Mouse (Mus musculus): ENCODE results near the gene Slc22a17. TPM values are rescaled to one million over a fixed set of nuclear protein-coding genes. Genes with fewer than 3 reads are reported as not detected.

The Slc22a17 gene
- polyA plus RNA-seq, 1 experiment = 27.8 TPM

DNA sequence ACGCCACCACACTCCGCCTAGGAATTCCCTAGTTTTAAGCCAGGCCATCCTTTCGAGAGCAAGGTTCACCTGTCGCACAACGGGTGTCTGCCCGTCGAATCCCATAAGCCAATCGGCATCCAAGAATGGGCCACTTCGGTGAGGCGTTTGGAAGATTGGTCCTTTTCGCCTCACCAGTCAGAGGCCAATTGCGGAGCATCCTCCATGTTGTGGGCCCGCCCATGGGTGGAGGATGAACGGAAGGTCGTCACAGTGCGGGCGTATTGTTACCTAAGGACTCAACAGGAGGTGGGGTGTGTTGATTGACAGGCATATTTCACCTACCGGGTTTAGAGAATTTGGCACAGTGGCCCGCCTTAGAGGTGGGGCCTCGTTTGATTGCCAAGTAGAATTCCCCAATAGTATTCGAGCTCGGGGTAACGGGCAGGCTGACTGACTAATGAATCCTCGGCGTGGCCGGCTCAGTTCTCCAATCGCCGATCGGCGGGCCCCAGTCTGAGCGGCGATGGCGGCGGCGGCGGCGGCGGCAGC lies 19.2 kb downstream of the Slc22a17 start:
- Histone ChIP-seq H3K4me3 (ENCODE audit: control insufficient read depth, low read depth, low read length) (peak overlapping the region; percentile 99), H3K4me1 (ENCODE audit: control insufficient read depth, insufficient read depth, low read length) (peaks cover 6% of the 10 kb centered on the region), H3K36me3 (ENCODE audit: control insufficient read depth, insufficient read depth, low read length) (peaks cover 5% of the 10 kb centered on the region)

DNA sequence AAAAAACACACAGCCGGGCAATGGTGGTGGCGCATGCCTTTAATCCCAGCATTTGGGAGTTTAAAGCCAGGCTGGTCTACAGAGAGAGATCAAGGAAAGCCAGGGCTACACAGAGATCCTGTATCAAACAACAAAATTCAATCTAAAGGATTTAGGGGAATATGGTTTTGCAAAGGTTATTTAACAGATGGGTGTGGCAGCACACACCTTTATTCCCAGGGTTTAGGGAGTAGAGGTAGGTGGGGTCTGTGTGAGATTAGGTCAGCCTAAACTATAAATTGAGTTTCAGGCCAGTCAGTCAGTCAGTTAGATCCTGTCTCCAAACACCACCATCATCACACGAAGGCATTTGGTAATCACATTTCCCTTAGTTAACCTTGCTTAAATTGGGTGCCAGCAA lies 20.7 kb downstream of the Slc22a17 start, which contains the start of gene Pabpn1:
Gene Pabpn1 (plus strand): TSS at position 301 of the 400 bp plus-strand sequence.
- peaks cover 3% of the 10 kb centered on the region; the same call in 1 of the 2 replicates for H3K36me3 ChIP-seq (ENCODE audit: control insufficient read depth, insufficient read depth, low read length)
- H3K4me3 ChIP-seq (ENCODE audit: control insufficient read depth, low read depth, low read length) = peak within 1 kb of the TSS; percentile 99
- peaks cover 2% of the 10 kb centered on the region for H3K4me1 ChIP-seq (ENCODE audit: control insufficient read depth, insufficient read depth, low read length)
- TF ChIP-seq CTCF (IDR thresholded peaks at IDR 0.05; ENCODE audit: control insufficient read depth, insufficient read depth, insufficient replicate concordance, low read depth, low read length) (no peak), POLR2A (IDR thresholded peaks at IDR 0.05; ENCODE audit: control insufficient read depth, low read depth, low read length) (no peak)
- H3K27me3 ChIP-seq (ENCODE audit: control insufficient read depth, insufficient read depth, low read length) = no peaks in the 10 kb centered on the region
- peak within 1 kb of the TSS; percentile 99 for H3K27ac ChIP-seq (ENCODE audit: control insufficient read depth, insufficient read depth, low read depth, low read length)

More for the DNA sequence above, 19.2 kb downstream of the Slc22a17 start:
- Histone ChIP-seq H3K27me3 (ENCODE audit: control insufficient read depth, insufficient read depth, low read length) (no peaks in the 10 kb centered on the region), H3K27ac (ENCODE audit: control insufficient read depth, insufficient read depth, low read depth, low read length) (peak overlapping the region; percentile 99)
- TF ChIP-seq CTCF (IDR thresholded peaks at IDR 0.05; ENCODE audit: control insufficient read depth, insufficient read depth, insufficient replicate concordance, low read depth, low read length) = 0 out of 2 replicates have a peak, but pooled peaks have one; percentile 26
- peak; percentile 97 for TF ChIP-seq POLR2A (IDR thresholded peaks at IDR 0.05; ENCODE audit: control insufficient read depth, low read depth, low read length)

DNA sequence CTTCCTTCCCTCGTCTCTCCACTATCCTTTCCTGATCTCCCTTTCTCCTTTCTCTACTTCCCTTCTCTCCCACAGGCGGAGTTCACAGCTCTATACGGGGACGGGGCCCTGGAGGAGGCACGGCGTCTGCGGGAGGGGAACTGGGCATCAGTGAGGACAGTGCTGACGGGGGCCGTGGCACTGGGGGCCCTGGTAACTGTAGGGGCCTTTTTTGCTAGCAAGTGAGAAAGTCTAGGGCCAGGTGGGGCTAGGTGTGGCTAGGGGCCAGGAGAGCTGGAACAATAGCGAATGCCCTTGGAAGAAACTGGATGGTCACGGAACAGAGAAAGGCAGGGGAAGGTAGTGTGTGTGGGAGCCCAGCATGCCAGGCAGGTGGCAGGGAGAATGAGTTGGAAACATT lies 27.6 kb downstream of the Slc22a17 start:
- Histone ChIP-seq H3K27ac (ENCODE audit: control insufficient read depth, insufficient read depth, low read depth, low read length) (peak overlapping the region; percentile 50), H3K36me3 (ENCODE audit: control insufficient read depth, insufficient read depth, low read length) (no peaks in the 10 kb centered on the region), H3K27me3 (ENCODE audit: control insufficient read depth, insufficient read depth, low read length) (no peaks in the 10 kb centered on the region), H3K4me3 (ENCODE audit: control insufficient read depth, low read depth, low read length) (no peak overlapping the region), H3K4me1 (ENCODE audit: control insufficient read depth, insufficient read depth, low read length) (peaks cover 5% of the 10 kb centered on the region)
- TF ChIP-seq CTCF (IDR thresholded peaks at IDR 0.05; ENCODE audit: control insufficient read depth, insufficient read depth, insufficient replicate concordance, low read depth, low read length) (no peak), POLR2A (IDR thresholded peaks at IDR 0.05; ENCODE audit: control insufficient read depth, low read depth, low read length) (0 out of 2 replicates have a peak, but pooled peaks have one; percentile 23)

DNA sequence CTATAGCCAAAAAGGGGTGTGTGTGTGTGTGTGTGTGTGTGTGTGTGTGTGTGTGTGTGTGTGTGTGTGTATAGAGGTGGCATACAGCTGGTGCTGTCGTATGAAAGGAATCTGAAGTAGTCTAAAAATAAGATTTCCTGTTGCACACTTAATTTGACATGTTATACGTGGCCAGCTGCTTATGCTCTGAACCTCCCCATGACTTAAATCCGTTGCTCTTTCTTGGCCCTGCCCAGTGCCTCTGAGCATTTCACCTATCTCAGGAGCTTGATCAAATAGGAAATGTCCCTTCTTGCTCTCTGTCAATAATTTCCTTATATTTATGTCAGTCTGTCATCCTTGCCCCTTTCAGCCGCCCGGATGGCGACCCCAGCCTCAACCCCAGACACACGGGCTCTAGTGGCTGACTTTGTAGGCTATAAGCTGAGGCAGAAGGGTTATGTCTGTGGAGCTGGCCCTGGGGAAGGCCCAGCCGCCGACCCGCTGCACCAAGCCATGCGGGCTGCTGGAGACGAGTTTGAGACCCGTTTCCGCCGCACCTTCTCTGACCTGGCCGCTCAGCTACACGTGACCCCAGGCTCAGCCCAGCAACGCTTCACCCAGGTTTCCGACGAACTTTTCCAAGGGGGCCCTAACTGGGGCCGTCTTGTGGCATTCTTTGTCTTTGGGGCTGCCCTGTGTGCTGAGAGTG lies 28.8 kb downstream of the Slc22a17 start:
- TF ChIP-seq POLR2A (IDR thresholded peaks at IDR 0.05; ENCODE audit: control insufficient read depth, low read depth, low read length) (no peak; the same call in 1 of the 2 replicates), CTCF (IDR thresholded peaks at IDR 0.05; ENCODE audit: control insufficient read depth, insufficient read depth, insufficient replicate concordance, low read depth, low read length) (no peak)
- no peaks in the 10 kb centered on the region for H3K36me3 ChIP-seq (ENCODE audit: control insufficient read depth, insufficient read depth, low read length)
- peak overlapping the region; percentile 87 for H3K27ac ChIP-seq (ENCODE audit: control insufficient read depth, insufficient read depth, low read depth, low read length)
- peak overlapping the region; percentile 82 for H3K4me3 ChIP-seq (ENCODE audit: control insufficient read depth, low read depth, low read length)
- no peaks in the 10 kb centered on the region for H3K27me3 ChIP-seq (ENCODE audit: control insufficient read depth, insufficient read depth, low read length)
- peaks cover 5% of the 10 kb centered on the region for H3K4me1 ChIP-seq (ENCODE audit: control insufficient read depth, insufficient read depth, low read length)

DNA sequence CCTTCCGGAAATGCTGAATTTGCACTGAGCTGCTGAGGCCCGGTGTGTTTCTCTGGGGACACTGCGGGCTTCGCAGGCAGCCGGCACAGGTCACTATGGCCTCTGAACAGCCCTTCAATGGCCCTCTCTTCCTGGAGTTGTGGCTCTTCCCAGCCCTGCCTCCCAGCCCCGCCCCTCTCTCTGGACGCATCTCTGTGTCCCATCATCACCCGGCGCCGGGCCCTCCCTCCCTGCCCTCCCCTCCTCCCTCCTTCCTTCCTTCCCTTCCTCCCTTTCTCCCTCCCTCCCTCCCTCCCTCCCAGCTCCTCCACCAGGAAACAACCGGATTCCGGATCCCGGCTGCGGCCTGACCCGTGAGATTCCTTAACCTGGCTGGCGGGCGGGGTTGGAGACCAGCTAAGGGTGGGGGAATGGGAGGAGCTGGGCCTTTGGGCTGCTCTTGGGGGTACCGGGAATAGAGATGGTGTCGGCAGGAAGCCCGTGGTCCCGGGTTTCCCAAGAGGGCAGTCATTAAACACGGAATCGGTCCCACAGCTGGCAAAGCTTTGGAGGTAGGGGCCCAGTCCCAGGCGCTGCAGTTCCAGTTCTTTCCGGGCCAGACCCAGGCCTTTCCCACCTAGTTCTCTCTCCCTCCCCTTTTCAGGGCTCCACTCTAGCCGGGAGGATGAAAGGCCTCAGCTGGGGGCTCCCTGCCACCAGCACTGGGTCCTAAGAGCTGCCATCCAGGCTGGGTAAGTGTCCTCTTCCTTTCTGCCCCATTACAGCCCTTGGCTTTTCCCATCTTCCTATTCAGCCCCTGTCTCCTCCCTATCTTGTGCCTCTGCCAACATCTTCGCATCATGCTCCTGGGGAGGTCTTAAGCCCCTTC lies 29.5 kb downstream of the Slc22a17 start, which contains the start of the genes Bcl2l2 and Gm20521:
Gene Bcl2l2 (plus strand): TSS at position 224 of the 868 bp plus-strand sequence.
Gene Gm20521 (plus strand): TSS at position 288 of the 868 bp plus-strand sequence.
- Histone ChIP-seq H3K27ac (ENCODE audit: control insufficient read depth, insufficient read depth, low read depth, low read length) (peak within 1 kb of the TSS; percentile 87), H3K36me3 (ENCODE audit: control insufficient read depth, insufficient read depth, low read length) (no peaks in the 10 kb centered on the region), H3K27me3 (ENCODE audit: control insufficient read depth, insufficient read depth, low read length) (no peaks in the 10 kb centered on the region), H3K4me3 (ENCODE audit: control insufficient read depth, low read depth, low read length) (peak within 1 kb of the TSS; percentile 82), H3K4me1 (ENCODE audit: control insufficient read depth, insufficient read depth, low read length) (peaks cover 5% of the 10 kb centered on the region)
- TF ChIP-seq CTCF (IDR thresholded peaks at IDR 0.05; ENCODE audit: control insufficient read depth, insufficient read depth, insufficient replicate concordance, low read depth, low read length) (no peak), POLR2A (IDR thresholded peaks at IDR 0.05; ENCODE audit: control insufficient read depth, low read depth, low read length) (peak; percentile 69)

DNA sequence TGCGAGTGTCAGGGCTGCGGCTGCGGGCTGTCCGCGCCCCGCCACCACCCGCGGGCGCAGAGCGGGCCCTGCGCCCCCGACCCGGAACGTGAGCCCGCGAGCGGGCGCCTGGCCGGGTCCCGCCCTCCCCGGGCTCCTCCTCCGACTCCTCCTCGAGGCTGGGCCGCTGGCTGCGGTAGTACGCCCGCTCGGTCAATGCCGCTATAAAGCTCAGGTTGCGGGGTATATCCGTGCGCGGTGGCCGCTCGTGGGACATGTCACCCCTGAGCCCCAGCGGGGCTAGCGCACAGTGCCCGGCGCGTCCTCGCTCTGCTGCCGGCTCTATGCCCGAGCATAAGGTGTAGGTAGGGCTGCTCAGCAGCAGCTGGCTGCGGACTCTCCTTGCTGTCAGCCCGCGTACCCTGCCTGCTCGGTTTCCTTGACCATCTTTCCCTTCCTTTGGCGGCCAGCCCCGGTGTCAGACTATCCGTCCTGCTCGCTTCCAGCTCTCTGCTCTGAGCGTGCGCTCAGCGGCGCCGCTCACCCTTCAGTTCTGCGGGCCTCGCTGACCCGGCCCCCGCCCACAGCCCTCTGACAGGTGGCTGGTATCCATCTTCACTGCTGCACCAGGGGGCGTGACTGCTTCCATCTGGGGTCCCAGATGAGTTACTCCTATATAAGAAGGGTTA lies 35.8 kb downstream of the Slc22a17 start, which contains the start of gene Ppp1r3e:
Gene Ppp1r3e (minus strand): TSS at position 503 of the 668 bp plus-strand sequence.
- Histone ChIP-seq H3K27me3 (ENCODE audit: control insufficient read depth, insufficient read depth, low read length) (no peaks in the 10 kb centered on the region), H3K4me3 (ENCODE audit: control insufficient read depth, low read depth, low read length) (peak within 1 kb of the TSS; percentile 92), H3K36me3 (ENCODE audit: control insufficient read depth, insufficient read depth, low read length) (no peaks in the 10 kb centered on the region), H3K4me1 (ENCODE audit: control insufficient read depth, insufficient read depth, low read length) (peaks cover 9% of the 10 kb centered on the region), H3K27ac (ENCODE audit: control insufficient read depth, insufficient read depth, low read depth, low read length) (peak within 1 kb of the TSS; percentile 84)
- no peak for TF ChIP-seq CTCF (IDR thresholded peaks at IDR 0.05; ENCODE audit: control insufficient read depth, insufficient read depth, insufficient replicate concordance, low read depth, low read length)
- 0 out of 2 replicates have a peak, but pooled peaks have one; percentile 16 for TF ChIP-seq POLR2A (IDR thresholded peaks at IDR 0.05; ENCODE audit: control insufficient read depth, low read depth, low read length)
